Mouse (Mus musculus): ENCODE results near the gene Camk1d.

- no peak for TF ChIP-seq GATA1 (IDR thresholded peaks at IDR 0.05; ENCODE audit: borderline replicate concordance, low read length)
- TF ChIP-seq FLI1 (IDR thresholded peaks at IDR 0.05; ENCODE audit: low read length), result no peak
These were observed 317.9 kb downstream of the Camk1d start for GRCm38 (mm10) chr2:5396415-5396814.
